Mouse (Mus musculus): ENCODE measurements at regions not wholly inside any gene's neighbourhood (a gene's known extent, or its start where the extent isn't known, plus 50 kb on each side); places are given as distances from the start of the nearest gene placed in this dataset.

DNA sequence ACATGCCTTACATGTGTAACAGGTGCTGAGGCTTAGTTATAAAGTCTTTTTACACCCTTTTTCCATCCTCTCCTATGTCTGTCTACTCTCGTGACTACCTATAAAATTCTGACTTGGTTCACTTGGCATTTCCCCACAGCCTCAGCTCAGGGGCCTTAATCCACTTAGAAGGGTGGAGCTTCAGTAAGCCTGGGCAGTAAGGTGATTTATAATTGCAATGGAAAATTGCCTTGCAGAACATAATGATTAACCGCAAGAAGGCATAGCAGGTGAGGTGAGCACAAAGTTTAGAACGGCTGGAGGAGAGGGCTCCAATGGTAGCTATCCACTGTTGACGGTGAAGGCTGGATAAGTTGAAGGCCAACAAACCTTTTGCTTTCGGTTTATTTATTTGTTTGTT lies 278.1 kb upstream of the Jarid2 start:
- Histone ChIP-seq H3K27me3 (no peaks in the 10 kb centered on the region), H3K4me3 (no peak overlapping the region), H3K36me3 (ENCODE audit: poor library complexity, severe bottlenecking) (no peaks in the 10 kb centered on the region), H3K9me3 (replicated peaks) (no peaks in the 10 kb centered on the region), H3K9ac (no peak overlapping the region), H3K4me1 (peaks cover 5% of the 10 kb centered on the region; the same call in 1 of the 2 replicates), H3K4me2 (no peak overlapping the region), H3K27ac (no peak overlapping the region)
- 90% methylated on average over 5 of the region's 5 CpGs for WGBS
- ATAC-seq, result no peak

DNA sequence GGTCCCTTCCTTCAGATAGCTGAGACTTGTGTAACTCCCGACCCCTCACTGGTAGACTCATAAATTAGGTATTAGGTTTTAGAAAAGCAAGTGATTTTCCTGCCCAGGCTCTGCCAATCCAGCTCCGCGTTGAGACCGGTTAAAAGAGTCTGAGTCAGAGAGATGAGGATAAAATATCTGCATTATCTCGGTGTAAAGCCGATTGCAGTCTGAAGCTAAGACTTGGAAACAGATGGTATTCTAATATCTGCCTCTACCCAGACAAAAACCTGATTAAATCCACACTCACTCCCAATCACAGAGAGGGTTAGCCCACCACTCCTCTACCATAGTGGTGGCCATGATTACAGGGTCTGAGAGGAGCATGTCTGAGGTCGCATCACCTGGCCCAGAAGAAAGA lies 276.1 kb upstream of the Jarid2 start:
- no peak for ATAC-seq
- Histone ChIP-seq H3K9ac (no peak overlapping the region), H3K27ac (no peak overlapping the region), H3K4me3 (no peak overlapping the region), H3K4me1 (peaks cover 5% of the 10 kb centered on the region; the same call in 1 of the 2 replicates), H3K36me3 (ENCODE audit: poor library complexity, severe bottlenecking) (no peaks in the 10 kb centered on the region), H3K27me3 (no peaks in the 10 kb centered on the region), H3K4me2 (no peak overlapping the region), H3K9me3 (replicated peaks) (no peaks in the 10 kb centered on the region; the same call in 1 of the 2 replicates)
- WGBS, result 76% methylated on average over 7 of the region's 7 CpGs

DNA sequence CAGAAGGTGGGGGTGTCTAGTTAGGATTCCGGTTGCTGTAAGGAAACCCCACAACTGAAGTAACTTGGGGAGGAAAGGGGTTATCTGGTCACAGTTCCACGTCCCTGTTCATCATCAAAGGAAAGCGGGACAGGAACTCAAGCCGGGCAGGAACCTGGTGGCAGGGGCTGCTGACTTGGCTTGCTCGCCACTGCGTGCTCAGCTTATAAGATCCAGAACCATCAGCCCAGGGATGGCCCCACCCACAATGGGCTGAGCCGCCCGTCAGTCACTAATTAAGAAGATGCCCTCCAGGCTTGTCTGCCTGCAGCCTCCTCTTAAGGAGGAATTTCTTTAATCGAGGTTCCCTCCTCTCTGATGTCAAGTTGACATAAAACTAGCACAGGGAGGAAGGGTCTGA lies 275.1 kb upstream of the Jarid2 start:
- no peak overlapping the region for H3K9ac ChIP-seq
- no peaks in the 10 kb centered on the region for H3K27me3 ChIP-seq
- H3K4me1 ChIP-seq, result peaks cover 12% of the 10 kb centered on the region
- H3K4me3 ChIP-seq, result no peak overlapping the region
- H3K27ac ChIP-seq, result no peak overlapping the region
- H3K36me3 ChIP-seq (ENCODE audit: poor library complexity, severe bottlenecking), result no peaks in the 10 kb centered on the region
- H3K9me3 ChIP-seq (replicated peaks), result no peaks in the 10 kb centered on the region; the same call in 1 of the 2 replicates
- no peak overlapping the region for H3K4me2 ChIP-seq
- no peak for ATAC-seq
- WGBS, result 42% methylated on average over 9 of the region's 9 CpGs

DNA sequence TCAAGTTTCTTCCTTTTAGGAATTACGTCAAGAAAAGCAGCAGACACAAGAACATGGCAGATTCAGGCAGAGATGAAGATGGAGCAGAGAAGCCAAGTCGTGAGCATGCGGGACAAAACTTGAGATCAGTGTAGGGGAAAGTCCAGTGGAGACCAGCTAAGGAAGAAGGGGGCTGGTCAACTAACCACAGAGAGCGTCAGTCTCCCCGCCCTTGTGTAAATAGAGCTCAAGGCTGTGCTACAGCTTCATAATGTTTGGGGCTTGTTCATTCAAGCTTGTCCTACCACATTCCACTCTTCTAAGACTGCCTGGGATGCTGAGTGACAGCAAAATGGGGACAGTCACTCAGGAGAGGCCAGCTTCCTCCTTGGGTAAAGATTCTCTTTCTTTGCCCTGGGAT lies 274.1 kb upstream of the Jarid2 start:
- H3K9me3 ChIP-seq (replicated peaks), result no peaks in the 10 kb centered on the region; the same call in 1 of the 2 replicates
- H3K9ac ChIP-seq, result no peak overlapping the region
- H3K4me2 ChIP-seq, result no peak overlapping the region
- H3K36me3 ChIP-seq (ENCODE audit: poor library complexity, severe bottlenecking), result no peaks in the 10 kb centered on the region
- WGBS, result 75% methylated on average over 5 of the region's 5 CpGs
- no peak overlapping the region for H3K4me3 ChIP-seq
- peaks cover 19% of the 10 kb centered on the region for H3K4me1 ChIP-seq
- no peak for ATAC-seq
- no peaks in the 10 kb centered on the region for H3K27me3 ChIP-seq
- no peak overlapping the region for H3K27ac ChIP-seq

DNA sequence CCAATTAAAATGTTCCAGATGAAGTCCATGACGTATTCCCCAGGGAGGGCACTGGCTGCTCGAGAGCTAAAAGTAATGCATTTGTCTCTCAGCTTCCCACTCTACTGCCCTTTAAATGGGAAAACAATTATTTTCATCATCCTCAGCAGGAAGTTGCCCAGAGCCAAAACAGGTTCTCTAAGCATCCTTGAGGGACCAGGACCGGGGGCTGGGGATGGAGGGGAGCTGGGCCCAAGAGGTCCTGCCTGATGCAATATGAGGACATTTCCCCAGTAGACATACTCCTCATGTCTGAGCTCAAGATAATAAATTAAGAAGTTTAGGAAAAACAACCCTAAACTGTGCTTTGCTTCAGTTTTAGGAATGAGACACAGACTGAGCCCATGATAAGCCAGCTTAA lies 270.5 kb upstream of the Jarid2 start:
- Histone ChIP-seq H3K27me3 (no peaks in the 10 kb centered on the region), H3K36me3 (ENCODE audit: poor library complexity, severe bottlenecking) (no peaks in the 10 kb centered on the region), H3K9ac (no peak overlapping the region), H3K4me1 (peaks cover 19% of the 10 kb centered on the region), H3K4me3 (no peak overlapping the region), H3K27ac (no peak overlapping the region), H3K9me3 (replicated peaks) (no peaks in the 10 kb centered on the region; the same call in 1 of the 2 replicates), H3K4me2 (no peak overlapping the region)
- ATAC-seq, result no peak
- WGBS, result 10% methylated on average over 3 of the region's 3 CpGs

DNA sequence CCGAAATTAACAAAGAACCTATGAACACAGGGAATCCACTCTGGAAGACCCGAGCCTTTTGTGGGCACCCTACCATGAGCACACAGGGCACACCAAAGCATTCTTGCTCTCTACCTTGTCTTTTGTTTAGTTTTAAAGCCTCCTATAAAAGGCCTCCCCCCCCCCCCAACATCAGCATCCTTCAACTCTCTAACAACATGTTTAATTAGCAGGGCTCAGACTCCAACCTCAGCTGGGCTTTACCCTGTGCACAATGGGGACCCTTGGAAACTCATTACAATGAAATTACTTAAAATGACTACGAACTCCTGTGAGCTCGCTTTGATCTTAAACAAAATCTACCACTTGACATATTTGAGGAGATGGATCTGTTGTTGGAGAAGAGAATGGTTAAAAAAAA lies 270.1 kb upstream of the Jarid2 start:
- Histone ChIP-seq H3K27ac (no peak overlapping the region), H3K9me3 (replicated peaks) (no peaks in the 10 kb centered on the region; the same call in 1 of the 2 replicates), H3K36me3 (ENCODE audit: poor library complexity, severe bottlenecking) (no peaks in the 10 kb centered on the region), H3K4me3 (no peak overlapping the region), H3K27me3 (no peaks in the 10 kb centered on the region), H3K4me2 (no peak overlapping the region), H3K9ac (no peak overlapping the region), H3K4me1 (peaks cover 16% of the 10 kb centered on the region)
- ATAC-seq, result no peak
- WGBS, result 7% methylated on average over 4 of the region's 4 CpGs

DNA sequence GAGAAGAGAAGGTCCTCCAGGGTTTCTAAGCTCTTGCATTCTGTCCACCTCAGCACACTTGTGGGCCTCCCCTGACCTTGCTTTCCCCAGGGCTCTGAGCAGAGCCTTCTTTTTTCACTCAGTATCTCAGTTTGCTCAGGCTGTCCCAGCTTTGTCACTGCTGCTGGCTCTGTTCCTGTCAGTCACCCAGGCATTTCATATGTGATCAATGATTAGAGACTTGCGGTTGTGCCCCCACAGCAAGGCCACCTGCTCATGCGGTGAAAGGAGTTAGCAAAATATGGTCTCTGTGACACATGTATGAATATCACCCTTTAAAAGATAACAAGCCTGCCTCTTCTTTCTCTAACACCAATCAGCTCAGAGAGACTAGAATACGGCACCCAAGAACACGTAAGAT lies 265.6 kb upstream of the Jarid2 start:
- H3K4me1 ChIP-seq, result peaks cover 11% of the 10 kb centered on the region
- no peak overlapping the region for H3K9ac ChIP-seq
- no peak overlapping the region for H3K4me3 ChIP-seq
- no peak overlapping the region for H3K27ac ChIP-seq
- H3K36me3 ChIP-seq (ENCODE audit: poor library complexity, severe bottlenecking), result no peaks in the 10 kb centered on the region
- WGBS, result 97% methylated on average over 4 of the region's 4 CpGs
- no peaks in the 10 kb centered on the region for H3K27me3 ChIP-seq
- no peak overlapping the region for H3K4me2 ChIP-seq
- H3K9me3 ChIP-seq (replicated peaks), result no peaks in the 10 kb centered on the region
- ATAC-seq, result no peak

DNA sequence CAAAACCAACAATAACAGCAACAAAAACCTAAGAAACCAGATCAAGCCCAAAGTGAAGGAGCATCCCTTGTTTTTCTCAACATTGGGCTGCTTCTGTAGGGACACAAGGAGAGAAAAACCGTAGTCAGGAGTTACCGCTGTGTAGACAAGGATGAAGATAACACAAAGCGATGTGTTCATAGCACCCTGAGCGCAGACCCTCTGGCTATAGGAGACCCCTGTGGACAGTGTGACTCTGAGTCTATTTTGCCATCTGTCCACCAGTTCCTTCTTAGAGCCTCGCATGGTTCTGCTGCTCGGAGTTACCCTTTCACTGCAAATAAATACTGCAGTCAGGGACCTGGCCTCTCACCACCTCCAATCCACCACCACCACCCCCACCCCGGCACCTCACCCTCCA lies 263.7 kb upstream of the Jarid2 start:
- no peak overlapping the region for H3K4me2 ChIP-seq
- no peak overlapping the region for H3K4me3 ChIP-seq
- H3K9ac ChIP-seq, result no peak overlapping the region
- no peak for ATAC-seq
- no peaks in the 10 kb centered on the region for H3K27me3 ChIP-seq
- H3K4me1 ChIP-seq, result no peaks in the 10 kb centered on the region
- 86% methylated on average over 7 of the region's 7 CpGs for WGBS
- H3K27ac ChIP-seq, result no peak overlapping the region
- H3K36me3 ChIP-seq (ENCODE audit: poor library complexity, severe bottlenecking), result no peaks in the 10 kb centered on the region
- H3K9me3 ChIP-seq (replicated peaks), result no peaks in the 10 kb centered on the region

DNA sequence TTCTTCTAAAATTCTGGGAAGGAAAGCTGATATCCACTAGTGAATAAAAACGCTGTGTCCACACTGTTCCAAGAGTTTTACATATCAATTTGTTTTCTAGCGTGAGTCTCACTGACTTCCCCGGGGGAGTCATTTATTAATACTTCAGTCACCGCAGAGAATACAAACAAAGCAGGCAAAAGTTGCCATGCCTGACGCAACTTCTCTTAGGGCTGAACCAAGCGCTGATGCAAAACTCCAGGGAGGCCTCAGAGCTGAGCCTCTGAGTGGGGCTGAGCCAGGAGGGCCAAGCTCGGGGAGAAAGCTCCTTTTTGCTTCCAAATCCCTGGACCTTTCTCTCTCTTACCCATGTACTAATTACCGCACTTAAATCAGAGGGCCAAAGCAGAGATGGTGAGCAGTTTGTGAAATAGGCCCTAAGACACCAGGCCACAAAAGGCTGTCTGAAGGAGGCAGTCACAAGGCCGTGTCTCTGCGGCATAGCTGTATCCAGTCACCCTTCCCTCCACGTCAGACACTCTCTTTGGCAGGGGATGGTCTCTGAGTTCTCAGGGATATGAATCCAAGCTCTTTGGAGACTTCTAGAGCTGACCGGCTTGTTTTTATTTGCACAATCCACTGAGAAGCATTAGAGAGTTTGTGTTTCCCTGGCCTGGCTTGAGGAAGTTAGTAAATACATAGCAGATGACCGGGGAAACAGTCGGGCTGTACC lies 260.2 kb upstream of the Jarid2 start:
- Histone ChIP-seq H3K9ac (no peak overlapping the region), H3K4me3 (no peak overlapping the region), H3K9me3 (replicated peaks) (no peaks in the 10 kb centered on the region), H3K4me2 (no peak overlapping the region), H3K4me1 (peaks cover 17% of the 10 kb centered on the region), H3K36me3 (ENCODE audit: poor library complexity, severe bottlenecking) (no peaks in the 10 kb centered on the region), H3K27ac (no peak overlapping the region), H3K27me3 (no peaks in the 10 kb centered on the region)
- WGBS, result 75% methylated on average over 14 of the region's 14 CpGs
- no peak for ATAC-seq

DNA sequence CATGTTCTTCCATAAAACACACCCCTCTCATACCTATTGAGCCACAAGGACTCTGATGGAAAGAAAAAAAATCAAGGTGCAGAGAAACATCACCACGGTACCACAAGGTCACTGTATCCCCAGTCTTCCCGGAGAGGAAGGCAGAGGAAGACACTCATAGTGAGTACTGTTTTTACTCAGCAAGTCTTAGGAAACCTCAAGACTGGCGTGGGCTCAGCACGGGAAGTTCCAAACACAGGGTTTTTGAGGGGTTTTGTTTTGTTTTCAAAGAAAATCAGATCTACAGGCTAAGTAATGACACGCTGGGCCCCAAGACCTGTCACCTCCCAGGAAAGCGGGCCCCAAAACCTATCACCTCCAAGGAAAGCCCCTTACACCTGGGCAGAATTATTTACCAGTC lies 259.6 kb upstream of the Jarid2 start:
- Histone ChIP-seq H3K9me3 (replicated peaks) (no peaks in the 10 kb centered on the region), H3K27me3 (no peaks in the 10 kb centered on the region), H3K9ac (no peak overlapping the region), H3K27ac (no peak overlapping the region), H3K4me3 (no peak overlapping the region), H3K36me3 (ENCODE audit: poor library complexity, severe bottlenecking) (no peaks in the 10 kb centered on the region), H3K4me1 (peaks cover 17% of the 10 kb centered on the region), H3K4me2 (no peak overlapping the region)
- no peak for ATAC-seq
- 86% methylated on average over 6 of the region's 6 CpGs for WGBS

DNA sequence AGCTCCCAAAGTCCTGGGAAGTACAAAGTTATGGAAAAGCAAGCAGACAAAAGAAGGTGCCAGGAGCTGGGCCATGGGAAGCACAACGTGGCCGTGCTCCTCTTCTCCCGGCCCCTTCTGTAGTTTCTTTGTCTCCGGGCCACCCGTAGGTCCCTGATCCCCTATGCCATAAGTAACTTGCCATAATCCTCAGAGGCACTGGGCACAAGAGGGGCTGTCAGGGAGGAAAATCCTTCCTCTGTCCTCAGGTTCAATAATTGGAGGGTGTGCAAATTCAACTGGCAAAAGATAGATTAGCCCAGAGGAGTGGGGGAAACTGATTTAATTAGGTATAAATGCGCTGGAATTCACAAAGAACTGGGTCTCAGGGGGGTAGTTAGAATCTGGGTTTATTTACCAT lies 256.1 kb upstream of the Jarid2 start:
- Histone ChIP-seq H3K36me3 (ENCODE audit: poor library complexity, severe bottlenecking) (no peaks in the 10 kb centered on the region), H3K9me3 (replicated peaks) (no peaks in the 10 kb centered on the region), H3K27me3 (no peaks in the 10 kb centered on the region), H3K9ac (no peak overlapping the region), H3K4me1 (peaks cover 24% of the 10 kb centered on the region), H3K4me2 (peak overlapping the region; percentile 20), H3K27ac (no peak overlapping the region), H3K4me3 (no peak overlapping the region)
- ATAC-seq, result peak; percentile 4; the same call in 1 of the 2 replicates
- 5% methylated on average over 6 of the region's 6 CpGs for WGBS

DNA sequence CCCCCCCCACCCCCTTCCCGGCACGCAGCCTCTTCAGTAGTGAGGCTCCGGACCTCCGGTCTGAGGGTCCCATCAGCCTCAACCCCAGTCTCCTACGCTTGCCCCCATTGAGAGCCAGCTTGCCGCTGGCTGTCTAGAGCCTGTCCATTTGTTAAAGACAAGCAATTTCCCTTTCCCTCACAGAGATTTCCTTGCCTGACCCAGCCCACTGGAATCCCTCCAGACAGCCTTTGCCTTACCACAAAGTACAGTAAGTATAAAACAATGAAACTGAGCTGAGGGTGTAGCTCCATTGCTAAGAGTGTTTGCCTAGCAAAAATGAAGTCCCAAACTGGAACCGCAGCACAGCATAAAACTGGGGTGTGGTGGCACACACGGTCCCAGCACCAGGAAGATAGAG lies 252.4 kb upstream of the Jarid2 start:
- Histone ChIP-seq H3K9me3 (replicated peaks) (no peaks in the 10 kb centered on the region), H3K9ac (no peak overlapping the region), H3K36me3 (ENCODE audit: poor library complexity, severe bottlenecking) (no peaks in the 10 kb centered on the region), H3K27me3 (no peaks in the 10 kb centered on the region), H3K4me1 (peaks cover 24% of the 10 kb centered on the region), H3K4me3 (no peak overlapping the region), H3K4me2 (no peak overlapping the region), H3K27ac (no peak overlapping the region)
- WGBS, result 26% methylated on average over 8 of the region's 8 CpGs
- ATAC-seq, result no peak

DNA sequence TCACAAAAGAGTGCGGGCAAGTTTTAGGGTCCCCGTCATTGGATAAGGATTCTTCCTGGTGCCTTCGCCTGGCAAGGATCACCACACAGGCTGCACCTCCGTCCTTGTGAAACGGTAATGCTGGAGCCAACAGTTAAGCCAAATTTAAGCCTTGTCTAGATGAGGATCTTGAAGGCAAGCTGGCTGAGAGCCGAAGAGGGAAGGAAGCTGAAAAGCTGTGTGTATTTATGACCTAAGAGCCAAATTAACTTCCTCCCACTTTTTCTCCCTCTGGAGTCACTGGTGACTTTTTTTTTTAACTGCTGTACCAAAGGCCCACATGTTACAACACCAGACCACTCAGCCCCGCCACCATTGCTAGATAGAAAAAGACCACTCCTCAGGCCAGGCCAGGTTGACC lies 249.1 kb upstream of the Jarid2 start:
- 91% methylated on average over 7 of the region's 7 CpGs for WGBS
- no peaks in the 10 kb centered on the region for H3K36me3 ChIP-seq (ENCODE audit: poor library complexity, severe bottlenecking)
- H3K4me2 ChIP-seq, result no peak overlapping the region
- H3K9me3 ChIP-seq (replicated peaks), result no peaks in the 10 kb centered on the region
- no peak overlapping the region for H3K9ac ChIP-seq
- no peak overlapping the region for H3K27ac ChIP-seq
- peaks cover 12% of the 10 kb centered on the region for H3K4me1 ChIP-seq
- no peak for ATAC-seq
- no peak overlapping the region for H3K4me3 ChIP-seq
- no peaks in the 10 kb centered on the region for H3K27me3 ChIP-seq
